7 mouse cellular contexts compared by ENCODE assay signal in the genomic region with DNA sequence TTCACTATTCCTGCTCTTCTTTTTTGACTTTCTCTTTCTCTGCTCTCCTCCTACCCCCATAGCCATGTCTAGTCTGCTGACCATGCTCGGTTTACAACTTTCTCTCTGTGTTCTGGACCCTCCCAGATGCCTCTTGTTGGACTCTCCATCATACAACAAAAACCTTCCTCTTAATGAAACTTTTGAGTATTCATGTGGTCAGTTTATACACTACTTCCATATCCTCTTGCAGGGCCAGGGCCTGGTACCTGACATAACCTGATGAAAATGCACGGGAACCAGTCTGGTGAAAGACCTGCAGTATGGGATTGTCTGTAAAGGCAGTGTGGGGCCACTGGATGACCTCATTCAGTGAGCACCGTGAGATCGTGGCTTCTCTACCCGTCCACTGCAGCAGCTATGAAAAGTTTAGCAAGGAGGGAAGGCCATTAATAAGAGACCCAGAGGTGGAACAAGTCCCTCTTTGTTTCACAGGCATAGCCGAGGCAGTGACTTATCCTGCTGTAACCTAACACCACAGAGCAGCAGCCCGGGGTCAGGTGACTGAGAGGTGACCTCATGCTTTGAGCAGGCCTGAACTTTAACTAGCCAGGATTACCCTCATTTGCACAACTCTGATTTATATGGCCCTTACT. TPM values are rescaled to one million over a fixed set of nuclear protein-coding genes. Genes with fewer than 3 reads are reported as not detected.
DNase-seq lines count a peak whose midpoint lies in the region; ATAC-seq and TF ChIP-seq lines count a peak whose summit lies in the region.

No protein-coding gene starts in this region.

- no peaks in the 10 kb centered on the region for H3K36me3 ChIP-seq in ES-Bruce4 (ENCODE audit: control insufficient read depth, insufficient read depth, low read length, poor library complexity, severe bottlenecking)
- peaks cover 9% of the 10 kb centered on the region for H3K36me3 ChIP-seq in forebrain, postnatal 0 days (ENCODE audit: insufficient read depth)
- no peaks in the 10 kb centered on the region for H3K36me3 ChIP-seq in kidney, embryonic 16.5 days (ENCODE audit: insufficient read depth, low read length)
- 0 out of 2 replicates have a peak, but pooled peaks cover 7% of the 10 kb centered on the region for H3K36me3 ChIP-seq in neural tube, embryonic 13.5 days

- no peak overlapping the region for H3K9ac ChIP-seq in ES-Bruce4 (ENCODE audit: low read depth, poor library complexity, severe bottlenecking)
- no peak overlapping the region for H3K9ac ChIP-seq in forebrain, postnatal 0 days
- H3K9ac ChIP-seq in kidney, embryonic 16.5 days (replicated peaks; ENCODE audit: low read length) = no peak overlapping the region
- H3K9ac ChIP-seq in neural tube, embryonic 13.5 days = no peak overlapping the region

- TF ChIP-seq CTCF in ES-Bruce4 (IDR thresholded peaks at IDR 0.05; ENCODE audit: low read depth, low read length) = no peak
- no peak for TF ChIP-seq CTCF in forebrain, postnatal 0 days (IDR thresholded peaks at IDR 0.05; ENCODE audit: low read depth)

- DNase-seq in ZHBTc4 (ENCODE audit: low read depth, low spot score) = peak; percentile 76
- no peak for DNase-seq in forebrain, postnatal 0 days
- DNase-seq in frontal cortex, adult 2 months (ENCODE audit: extremely low spot score in 1 of 2, low spot score in 1 of 2) = no peak
- no peak for DNase-seq in frontal cortex, postnatal 14 days (ENCODE audit: low spot score in 2 of 2)

- peaks cover 2% of the 10 kb centered on the region for H3K4me1 ChIP-seq in ES-Bruce4 (ENCODE audit: control insufficient read depth, insufficient read depth, low read length)
- peaks cover 7% of the 10 kb centered on the region; the same call in 1 of the 2 replicates for H3K4me1 ChIP-seq in forebrain, postnatal 0 days (ENCODE audit: insufficient read depth)
- peaks cover 30% of the 10 kb centered on the region for H3K4me1 ChIP-seq in kidney, embryonic 16.5 days (ENCODE audit: insufficient read depth, low read length)
- H3K4me1 ChIP-seq in neural tube, embryonic 13.5 days (replicated peaks) = peaks cover 24% of the 10 kb centered on the region

- H3K4me3 ChIP-seq in ES-Bruce4 (ENCODE audit: low read depth, low read length) = no peak overlapping the region
- no peak overlapping the region for H3K4me3 ChIP-seq in forebrain, postnatal 0 days (ENCODE audit: low read depth, low read length)
- no peak overlapping the region for H3K4me3 ChIP-seq in kidney, embryonic 16.5 days (ENCODE audit: low read length)
- no peak overlapping the region for H3K4me3 ChIP-seq in neural tube, embryonic 13.5 days

- H3K27ac ChIP-seq in ES-Bruce4 (ENCODE audit: insufficient read depth, low read length) = no peak overlapping the region
- H3K27ac ChIP-seq in forebrain, postnatal 0 days (ENCODE audit: low read depth, low read length) = no peak overlapping the region
- H3K27ac ChIP-seq in kidney, embryonic 16.5 days (ENCODE audit: low read length) = peak overlapping the region; percentile 86
- no peak overlapping the region for H3K27ac ChIP-seq in neural tube, embryonic 13.5 days (replicated peaks)

- WGBS in forebrain, postnatal 0 days = 15% methylated on average over 7 of the region's 7 CpGs
- WGBS in kidney, embryonic 16.5 days = 12% methylated on average over 7 of the region's 7 CpGs
- WGBS in neural tube, embryonic 13.5 days = 14% methylated on average over 7 of the region's 7 CpGs

- no peaks in the 10 kb centered on the region for H3K9me3 ChIP-seq in ES-Bruce4 (replicated peaks; ENCODE audit: control insufficient read depth, insufficient read depth, low read length, poor library complexity, severe bottlenecking)
- H3K9me3 ChIP-seq in forebrain, postnatal 0 days (ENCODE audit: low read length) = no peaks in the 10 kb centered on the region
- H3K9me3 ChIP-seq in kidney, embryonic 16.5 days (ENCODE audit: low read length) = no peaks in the 10 kb centered on the region
- no peaks in the 10 kb centered on the region for H3K9me3 ChIP-seq in neural tube, embryonic 13.5 days

- H3K27me3 ChIP-seq in ES-Bruce4 (ENCODE audit: control insufficient read depth, insufficient read depth, low read length, poor library complexity, severe bottlenecking) = no peaks in the 10 kb centered on the region
- no peaks in the 10 kb centered on the region for H3K27me3 ChIP-seq in forebrain, postnatal 0 days (ENCODE audit: insufficient read depth, low read length)
- H3K27me3 ChIP-seq in kidney, embryonic 16.5 days (ENCODE audit: insufficient read depth, low read length) = no peaks in the 10 kb centered on the region
- H3K27me3 ChIP-seq in neural tube, embryonic 13.5 days = no peaks in the 10 kb centered on the region

- no peak for TF ChIP-seq POLR2A in ES-Bruce4 (IDR thresholded peaks at IDR 0.05; ENCODE audit: insufficient read depth, low read length)

- H3K4me2 ChIP-seq in forebrain, postnatal 0 days (ENCODE audit: low read depth) = no peak overlapping the region
- H3K4me2 ChIP-seq in kidney, embryonic 16.5 days (replicated peaks; ENCODE audit: low read depth, low read length) = no peak overlapping the region
- H3K4me2 ChIP-seq in neural tube, embryonic 13.5 days = no peak overlapping the region

- ATAC-seq in forebrain, postnatal 0 days = peak; percentile 52; the same call in 1 of the 2 replicates
- peak; percentile 93 for ATAC-seq in kidney, embryonic 16.5 days (ENCODE audit: low FRiP score, low TSS enrichment)
- ATAC-seq in neural tube, embryonic 13.5 days (ENCODE audit: low read depth) = peak; percentile 69

- TF ChIP-seq EP300 in ES-Bruce4 (IDR thresholded peaks at IDR 0.05; ENCODE audit: insufficient read depth, low read depth, low read length) = peak; percentile 66

RNA-seq across cellular contexts. Expression of gene Slc7a14, which starts 49.7 kb away (rescaled TPM):
- 0.10 TPM in 1 of 2 replicates, not detected in the other for polyA plus RNA-seq in ES-Bruce4 (2011; ENCODE audit: insufficient read depth, insufficient read length, low read depth, missing spikeins)
- total RNA-seq in forebrain, postnatal 0 days (2014; rRNA removed) = 12.7 and 20.3 TPM in 2 replicates
- polyA plus RNA-seq in forebrain, postnatal 0 days (2015; fragmentation: Nextera tagmentation; extraction: Ambion mirVana) = 3.2 and 5.7 TPM in 2 replicates
- 0.14 and 0.24 TPM in 2 replicates for polyA plus RNA-seq in kidney, embryonic 16.5 days (2015; fragmentation: Nextera tagmentation; extraction: Ambion mirVana)
- polyA plus RNA-seq in neural tube, embryonic 13.5 days (2015; fragmentation: Nextera tagmentation; extraction: Ambion mirVana) = 4.1 and 4.3 TPM in 2 replicates
- 13.5 and 16.7 TPM in 2 replicates for polyA plus RNA-seq in frontal cortex, adult 2 months (2012; rRNA removed)
